Mouse (Mus musculus) neural tube, embryonic 14.5 days (tissue): Measurements from ENCODE around the gene Crim1. TPM values are rescaled to one million over a fixed set of nuclear protein-coding genes. Genes with fewer than 3 reads are reported as not detected.

Experiments used
- ATAC-seq: fragments of 200-750 bp; cut with Nextera tagmentation; 2 replicates; pipeline ENCODE4 v1.8.0; 2017; ENCODE audit warnings: low read depth, mild to moderate bottlenecking, moderate TSS enrichment, moderate library complexity
- H3K27ac ChIP-seq: fragments of 300-500 bp; sonication (generic); 2 replicates; pipeline ENCODE4 v1.5.1; 2014; ENCODE audit warnings: low read depth, mild to moderate bottlenecking, control low read depth, low read length, moderate library complexity, mixed read lengths
- H3K27me3 ChIP-seq: fragments of 300-500 bp; sonication (generic); 2 replicates; pipeline ENCODE4 v1.6.1; 2014; ENCODE audit warnings: low read length; ENCODE audit not compliant: control insufficient read depth, insufficient read depth
- H3K36me3 ChIP-seq: fragments of 300-500 bp; sonication (generic); 2 replicates; pipeline ENCODE4 v1.6.1; 2014; ENCODE audit warnings: low read length, mixed read lengths; ENCODE audit not compliant: control insufficient read depth, insufficient read depth
- H3K4me1 ChIP-seq: fragments of 300-500 bp; sonication (generic); 2 replicates; pipeline ENCODE4 v1.6.1; 2014; ENCODE audit warnings: low read length; ENCODE audit not compliant: control insufficient read depth, insufficient read depth
- H3K4me2 ChIP-seq: fragments of 300-500 bp; sonication (generic); 2 replicates; pipeline ENCODE4 v1.6.1; 2014; ENCODE audit warnings: mild to moderate bottlenecking, low read depth, low read length, control low read depth
- H3K4me3 ChIP-seq: fragments of 300-500 bp; sonication (generic); 2 replicates; pipeline ENCODE4 v1.5.1; 2014; ENCODE audit warnings: low read depth, low read length, control low read depth, mixed read lengths
- H3K9ac ChIP-seq: fragments of 300-500 bp; sonication (generic); replicated peaks from 2 replicates; pipeline ENCODE4 v1.6.1; 2014; ENCODE audit warnings: low read depth, mild to moderate bottlenecking, control low read depth, low read length, mixed read lengths
- H3K9me3 ChIP-seq: fragments of 300-500 bp; sonication (generic); 2 replicates; pipeline ENCODE4 v1.6.1; 2016; ENCODE audit warnings: low read length; ENCODE audit not compliant: control insufficient read depth
- WGBS: fragments of 180-500 bp; shearing (Covaris S2); extraction: QIAGEN DNeasy Blood & Tissue Kit; methylation state at CpG from one replicate; pipeline ENCODE4 v1.1.7; 2014; 5-methylcytosine and 5-hydroxymethylcytosine counted together
- microRNA-seq: library from miRNA; unstranded; fragments of <30 nt; microRNA quantifications from one replicate; pipeline ENCODE4, GENCODE M21; 2016
- polyA plus RNA-seq: library from polyadenylated mRNA; unstranded; fragments of >200 nt; fragmentation: Nextera tagmentation; extraction: Ambion mirVana; gene quantifications from 2 replicates; pipeline ENCODE4 v1.2.1, GENCODE M21; 2014

The Crim1 gene
- polyA plus RNA-seq, 1 experiment from 2014 or later = 22.8 TPM

GRCm38 (mm10) chr17:78417381-78418281 lies 217.6 kb downstream of the Crim1 start, which contains the start of gene Fez2:
Gene Fez2, minus strand, starts transcription at chr17:78418152.
- H3K4me1 ChIP-seq = peaks cover 4% of the 10 kb centered on the region; the same call in 1 of the 2 replicates
- peak within 1 kb of the TSS; percentile 72 for H3K27ac ChIP-seq
- peak; percentile 94 for ATAC-seq
- H3K27me3 ChIP-seq = no peaks in the 10 kb centered on the region
- peak within 1 kb of the TSS; percentile 73 for H3K4me2 ChIP-seq
- peak within 1 kb of the TSS; percentile 88 for H3K9ac ChIP-seq
- no peaks in the 10 kb centered on the region for H3K36me3 ChIP-seq
- H3K4me3 ChIP-seq = peak within 1 kb of the TSS; percentile 72
- H3K9me3 ChIP-seq = no peaks in the 10 kb centered on the region
- WGBS = under 1% methylated on average over 54 of the region's 67 CpGs

GRCm38 (mm10) chr17:78419216-78419615 lies 219.2 kb downstream of the Crim1 start:
- Histone ChIP-seq H3K9me3 (no peaks in the 10 kb centered on the region), H3K9ac (no peak overlapping the region), H3K27ac (no peak overlapping the region), H3K4me3 (no peak overlapping the region), H3K4me2 (no peak overlapping the region), H3K36me3 (no peaks in the 10 kb centered on the region), H3K27me3 (no peaks in the 10 kb centered on the region), H3K4me1 (peaks cover 4% of the 10 kb centered on the region; the same call in 1 of the 2 replicates)
- ATAC-seq = no peak
- WGBS = 77% methylated on average over 4 of the region's 4 CpGs

- H3K4me1 ChIP-seq = no peaks in the 10 kb centered on the region
- no peak overlapping the region for H3K4me3 ChIP-seq
- no peak overlapping the region for H3K27ac ChIP-seq
- 89% methylated on average over 8 of the region's 8 CpGs for WGBS
- H3K27me3 ChIP-seq = no peaks in the 10 kb centered on the region
- no peak overlapping the region for H3K4me2 ChIP-seq
- no peaks in the 10 kb centered on the region for H3K36me3 ChIP-seq
- H3K9me3 ChIP-seq = no peaks in the 10 kb centered on the region
- no peak overlapping the region for H3K9ac ChIP-seq
- ATAC-seq = no peak
Measured at GRCm38 (mm10) chr17:78425026-78425425, 225.0 kb downstream of the Crim1 start.

Small RNA genes within 50 kb of the gene (microRNA-seq; reads per million reads assigned to microRNA genes)
- not detected for gene Gm25069

Other genes starting within 250 kb of the Crim1 start
- gene Fez2, start 217.9 kb downstream of the Crim1 start, polyA plus RNA-seq = 61.1 and 64.2 TPM in 2 replicates